Mouse (Mus musculus): Measurements from ENCODE around the gene Zfp524.
"Not testable (repeated sequence)": the region's sequence is repeated elsewhere in the genome, so short reads cannot be mapped to it uniquely, and the experiment has no call there.

The Zfp524 gene

GRCm38 (mm10) chr7:5014251-5015117, at the start of gene Zfp524, which contains the start of gene Fiz1:
Zfp524 (plus strand) TSS chr7:5014415.
Fiz1 (minus strand) TSS chr7:5014697.
- DNase-seq, result peak; percentile 96

- DNase-seq, result no peak
Observed at GRCm38 (mm10) chr7:4964988-4965387, 49.2 kb upstream of the Zfp524 start.

GRCm38 (mm10) chr7:4971068-4971467, 43.1 kb upstream of the Zfp524 start, which contains the start of gene Sbk3:
Sbk3 (minus strand) TSS chr7:4971168.
- no peak for DNase-seq

- DNase-seq, result no peak
Observed at GRCm38 (mm10) chr7:4971710-4972109, 42.5 kb upstream of the Zfp524 start.

GRCm38 (mm10) chr7:4972321-4973047, 41.7 kb upstream of the Zfp524 start:
- DNase-seq, result no peak

GRCm38 (mm10) chr7:4975455-4975854, 38.8 kb upstream of the Zfp524 start:
- no peak for DNase-seq

GRCm38 (mm10) chr7:4976832-4977231, 37.4 kb upstream of the Zfp524 start:
- DNase-seq, result no peak

GRCm38 (mm10) chr7:4988250-4988649, 26.0 kb upstream of the Zfp524 start:
- DNase-seq, result no peak

GRCm38 (mm10) chr7:4993347-4993998, 20.7 kb upstream of the Zfp524 start:
- no peak for DNase-seq

- DNase-seq, result no peak
Observed at GRCm38 (mm10) chr7:4993999-4994788, 20.0 kb upstream of the Zfp524 start.

- no peak for DNase-seq
Observed at GRCm38 (mm10) chr7:4995268-4996002, 18.8 kb upstream of the Zfp524 start.

- peak; percentile 96 for DNase-seq
Observed at GRCm38 (mm10) chr7:4996003-4996895, 18.0 kb upstream of the Zfp524 start, which contains the start of gene Zfp579. Zfp579 (minus strand) TSS chr7:4996158.

- DNase-seq, result no peak
Observed at GRCm38 (mm10) chr7:4996934-4997333, 17.3 kb upstream of the Zfp524 start.

GRCm38 (mm10) chr7:4999876-5000275, 14.3 kb upstream of the Zfp524 start:
- no peak for DNase-seq

- DNase-seq, result not testable (repeated sequence)
Observed at GRCm38 (mm10) chr7:5002876-5003275, 11.3 kb upstream of the Zfp524 start.

GRCm38 (mm10) chr7:5008229-5008628, 6.0 kb upstream of the Zfp524 start:
- no peak for DNase-seq

- no peak for DNase-seq
Observed at GRCm38 (mm10) chr7:5012681-5013513, 1.3 kb upstream of the Zfp524 start.

- DNase-seq, result peak; percentile 88
Observed at GRCm38 (mm10) chr7:5015118-5016001, 1.1 kb downstream of the Zfp524 start, which contains the start of gene Gm44973. Gm44973 (plus strand) TSS chr7:5015496.

All from cerebellum, adult 8-10 months (tissue).